Mouse (Mus musculus): ENCODE data around the gene Zfp112. TPM values are rescaled to one million over a fixed set of nuclear protein-coding genes. Genes with fewer than 3 reads are reported as not detected.

Gene Zfp112
- polyA plus RNA-seq (2017; shearing (Covaris generic)), result 1 to 10 TPM; 1.2 to 2.3 TPM

GRCm38 (mm10) chr7:24112156-24112856 lies at the start of gene Zfp112:
Gene Zfp112 (plus strand): TSS chr7:24112314.

GRCm38 (mm10) chr7:24081634-24082431 lies 30.3 kb upstream of the Zfp112 start, which contains the start of gene Zfp180:
Gene Zfp180 (plus strand): TSS chr7:24081924.

GRCm38 (mm10) chr7:24133996-24134828 lies 22.1 kb downstream of the Zfp112 start, which contains the start of gene Zfp235:
Gene Zfp235 (plus strand): TSS chr7:24134169.

GRCm38 (mm10) chr7:24174618-24175336 lies 62.7 kb downstream of the Zfp112 start, which contains the start of gene Zfp114:
Gene Zfp114 (plus strand): TSS chr7:24175060.

Other genes starting within 250 kb of the Zfp112 start
- gene Vmn1r177, start 245.9 kb upstream of the Zfp112 start, polyA plus RNA-seq (2017; shearing (Covaris generic)), result not detected
- not detected for gene Vmn1r178, start 220.3 kb upstream of the Zfp112 start, polyA plus RNA-seq (2017; shearing (Covaris generic))
- gene Vmn1r179, start 185.3 kb upstream of the Zfp112 start, polyA plus RNA-seq (2017; shearing (Covaris generic)), result under 1 TPM in 1 of 2 experiments, not detected in 1; 0.09 TPM
- not detected for gene Vmn1r180, start 161.7 kb upstream of the Zfp112 start, polyA plus RNA-seq (2017; shearing (Covaris generic))
- not detected for gene Vmn1r181, start 137.7 kb upstream of the Zfp112 start, polyA plus RNA-seq (2017; shearing (Covaris generic))
- not detected for gene V1rd19, start 110.6 kb upstream of the Zfp112 start, polyA plus RNA-seq (2017; shearing (Covaris generic))
- under 1 TPM in 1 of 2 experiments, not detected in 1; 0.06 TPM for gene Vmn1r183, start 59.1 kb upstream of the Zfp112 start, polyA plus RNA-seq (2017; shearing (Covaris generic))
- gene Zfp180, start 30.4 kb upstream of the Zfp112 start, polyA plus RNA-seq (2017; shearing (Covaris generic)), result 10 to 100 TPM; 19.4 to 25.0 TPM
- gene Zfp235, start 21.9 kb downstream of the Zfp112 start, polyA plus RNA-seq (2017; shearing (Covaris generic)), result 10 to 100 TPM; 13.6 to 17.9 TPM
- under 1 TPM; 0.47 to 0.77 TPM for gene Zfp114, start 62.7 kb downstream of the Zfp112 start, polyA plus RNA-seq (2017; shearing (Covaris generic))
- 1 to 10 TPM in 1 of 2 experiments, under 1 TPM in 1; 0.30 to 1.6 TPM for gene Zfp111, start 99.1 kb downstream of the Zfp112 start, polyA plus RNA-seq (2017; shearing (Covaris generic))
- gene Zfp109, start 125.2 kb downstream of the Zfp112 start, polyA plus RNA-seq (2017; shearing (Covaris generic)), result 1 to 10 TPM; 2.6 TPM
- gene Zfp108, start 142.5 kb downstream of the Zfp112 start, polyA plus RNA-seq (2017; shearing (Covaris generic)), result under 1 TPM in 1 of 2 experiments, not detected in 1; 0.64 TPM
- gene Zfp93, start 158.1 kb downstream of the Zfp112 start, polyA plus RNA-seq (2017; shearing (Covaris generic)), result 1 to 10 TPM in 1 of 2 experiments, under 1 TPM in 1; 0.38 to 4.9 TPM
- 10 to 100 TPM; 12.4 to 17.5 TPM for gene Zfp61, start 188.9 kb downstream of the Zfp112 start, polyA plus RNA-seq (2017; shearing (Covaris generic))
- 10 to 100 TPM in 1 of 2 experiments, 1 to 10 TPM in 1; 6.6 to 10.0 TPM for gene Zfp94, start 204.4 kb downstream of the Zfp112 start, polyA plus RNA-seq (2017; shearing (Covaris generic))
- not detected for gene Tescl, start 221.6 kb downstream of the Zfp112 start, polyA plus RNA-seq (2017; shearing (Covaris generic))
- gene Lypd5, start 236.9 kb downstream of the Zfp112 start, polyA plus RNA-seq (2017; shearing (Covaris generic)), result not detected